8 mouse cellular contexts compared by ENCODE assay signal in the genomic region with DNA sequence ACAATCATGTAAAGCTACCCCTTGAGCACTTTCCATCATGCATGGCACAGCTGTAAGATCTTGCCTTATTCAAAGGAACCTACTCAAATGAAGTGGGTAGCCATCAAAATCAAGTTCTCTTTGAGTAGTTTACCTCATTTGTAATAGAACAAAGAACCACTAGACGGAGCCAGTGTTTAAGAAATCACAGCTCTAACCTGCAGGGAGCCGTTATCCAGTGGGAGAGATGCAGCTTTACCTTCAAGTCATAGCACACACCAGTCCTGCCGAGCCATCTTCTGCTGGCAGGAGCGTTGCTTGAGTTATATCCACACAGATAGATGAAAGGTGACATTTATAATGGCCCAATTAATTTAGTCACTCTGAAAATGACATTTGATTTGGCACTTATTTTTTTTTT. TPM values are rescaled to one million over a fixed set of nuclear protein-coding genes. Genes with fewer than 3 reads are reported as not detected.
DNase-seq lines count a peak whose midpoint lies in the region; ATAC-seq lines count a peak whose summit lies in the region.

No protein-coding gene starts in this region.

- H3K27ac ChIP-seq in limb, embryonic 11.5 days (replicated peaks; ENCODE audit: low read depth, low read length), result no peak overlapping the region
- H3K27ac ChIP-seq in limb, embryonic 10.5 days, result no peak overlapping the region

- H3K4me1 ChIP-seq in limb, embryonic 11.5 days (ENCODE audit: control insufficient read depth, insufficient read depth, low read length), result no peaks in the 10 kb centered on the region
- H3K4me1 ChIP-seq in limb, embryonic 10.5 days, result peaks cover 11% of the 10 kb centered on the region

- H3K9me3 ChIP-seq in limb, embryonic 11.5 days (ENCODE audit: control insufficient read depth, low read length), result no peaks in the 10 kb centered on the region
- no peaks in the 10 kb centered on the region for H3K9me3 ChIP-seq in limb, embryonic 10.5 days (replicated peaks)

- H3K4me3 ChIP-seq in limb, embryonic 11.5 days (ENCODE audit: low read depth, low read length), result no peak overlapping the region
- no peak overlapping the region for H3K4me3 ChIP-seq in limb, embryonic 10.5 days

- H3K9ac ChIP-seq in limb, embryonic 11.5 days (ENCODE audit: low read length), result no peak overlapping the region

- peaks cover 15% of the 10 kb centered on the region for H3K27me3 ChIP-seq in limb, embryonic 11.5 days (ENCODE audit: control insufficient read depth, insufficient read depth, low read length)
- H3K27me3 ChIP-seq in limb, embryonic 10.5 days (ENCODE audit: low read depth, poor library complexity, severe bottlenecking), result peaks cover 56% of the 10 kb centered on the region

- H3K4me2 ChIP-seq in limb, embryonic 11.5 days (ENCODE audit: low read depth, severe bottlenecking), result no peak overlapping the region

- peak; percentile 14 for DNase-seq in adrenal gland, adult 2 months
- no peak for DNase-seq in adrenal gland, adult 8-10 months
- DNase-seq in limb, embryonic 11.5 days (ENCODE audit: low spot score), result peak; percentile 42
- DNase-seq in limb, embryonic 10.5 days (ENCODE audit: low spot score), result no peak
- peak; percentile 78 to 85 for DNase-seq in cerebellum, postnatal 14 days
- DNase-seq in kidney, postnatal 4 days, result peak; percentile 17 to 38
- DNase-seq in right cerebral cortex, adult 18-20 months, result peak; percentile 60
- no peak for DNase-seq in yolk sac, embryonic 10.5 days (ENCODE audit: low spot score)

- 12% methylated on average over 4 of the region's 4 CpGs for WGBS in limb, embryonic 11.5 days
- 18% methylated on average over 4 of the region's 4 CpGs for WGBS in limb, embryonic 10.5 days

- no peaks in the 10 kb centered on the region for H3K36me3 ChIP-seq in limb, embryonic 11.5 days (ENCODE audit: control insufficient read depth, insufficient read depth, low read length)
- no peaks in the 10 kb centered on the region for H3K36me3 ChIP-seq in limb, embryonic 10.5 days

- no peak for ATAC-seq in limb, embryonic 11.5 days (ENCODE audit: insufficient number of reproducible peaks, low FRiP score, low TSS enrichment, low read depth)

RNA-seq across cellular contexts. Expression of a gene that starts 1.5 kb away (rescaled TPM):
- under 1 TPM; 0.12 to 0.24 TPM for total RNA-seq in adrenal gland, adult 2 months (2021)
- polyA plus RNA-seq in adrenal gland, adult 2 months (2012; rRNA removed), result 0.07 and 0.09 TPM in 2 replicates
- total RNA-seq in adrenal gland, adult 8-10 months (2022), result under 1 TPM; 0.06 to 0.62 (median 0.28) TPM
- 0.03 and 0.14 TPM in 2 replicates for polyA plus RNA-seq in limb, embryonic 11.5 days (2014; fragmentation: Nextera tagmentation; extraction: Ambion mirVana)
- 0.01 and 0.04 TPM in 2 replicates for polyA plus RNA-seq in limb, embryonic 10.5 days (2016; fragmentation: Nextera tagmentation; extraction: Ambion mirVana)

RNA-seq across cellular contexts. Expression of a gene that starts 51.2 kb away (rescaled TPM):
- total RNA-seq in adrenal gland, adult 2 months (2021), result 10 to 100 TPM; 20.7 to 23.8 TPM
- polyA plus RNA-seq in adrenal gland, adult 2 months (2012; rRNA removed), result 36.9 and 41.5 TPM in 2 replicates
- 10 to 100 TPM; 22.5 to 35.7 (median 28.8) TPM for total RNA-seq in adrenal gland, adult 8-10 months (2022)
- polyA plus RNA-seq in limb, embryonic 11.5 days (2014; fragmentation: Nextera tagmentation; extraction: Ambion mirVana), result 17.6 and 20.5 TPM in 2 replicates
- 14.3 and 18.8 TPM in 2 replicates for polyA plus RNA-seq in limb, embryonic 10.5 days (2016; fragmentation: Nextera tagmentation; extraction: Ambion mirVana)

Comparison
In these comparisons a context has a peak if more than half of its experiments do, and no peak if none do; other contexts are left out.
1. DNase-seq: peak in adrenal gland, adult 2 months (single experiment), limb, embryonic 11.5 days (single experiment), cerebellum, postnatal 14 days (2 of 2), kidney, postnatal 4 days (2 of 2) and right cerebral cortex, adult 18-20 months (single experiment); none in adrenal gland, adult 8-10 months (single experiment), limb, embryonic 10.5 days (single experiment) and yolk sac, embryonic 10.5 days (single experiment).